Mouse (Mus musculus): ENCODE measurements around the gene Rgn.

GRCm38 (mm10) chrX:20547609-20548008 lies 2.0 kb upstream of the Rgn start:
- TF ChIP-seq CTCF (IDR thresholded peaks at IDR 0.05; ENCODE audit: control insufficient read depth, insufficient read depth, low read length) (no peak), POLR2A (IDR thresholded peaks at IDR 0.05; ENCODE audit: borderline replicate concordance, control insufficient read depth, low read depth, low read length) (no peak)
